In the genomic region with DNA sequence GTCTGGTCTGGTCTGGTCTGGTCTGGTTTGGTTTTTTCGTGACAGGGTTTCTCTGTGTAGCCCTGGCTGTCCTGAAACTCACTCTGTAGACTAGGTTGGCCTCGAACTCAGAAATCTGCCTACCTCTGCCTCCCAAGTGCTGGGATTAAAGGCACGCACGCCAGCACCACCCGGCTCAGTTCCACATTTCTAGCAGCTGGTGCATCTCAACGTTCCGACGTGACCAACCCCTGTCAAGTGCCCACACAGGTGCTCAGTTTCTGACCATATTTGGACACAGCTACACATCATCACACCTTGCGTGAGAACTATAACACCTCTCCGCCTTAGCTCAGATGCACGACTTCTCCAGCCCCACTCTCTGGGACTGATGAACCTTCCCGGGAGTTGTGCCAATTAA, we compare ENCODE assay signal across 19 mouse cellular contexts.
"Had no signal": no experiment of that assay in that cellular context is flagged by ENCODE, and none has a peak within 500 bp of the region (broad histone marks: within the 10 kb centered on the region; RNA-seq: fewer than 3 reads in every experiment).

No protein-coding gene starts in this region.

- H3K27ac ChIP-seq: liver, embryonic 13.5 days; liver, embryonic 15.5 days; midbrain, embryonic 12.5 days; neural tube, embryonic 13.5 days; neural tube, embryonic 15.5 days had no signal

- H3K4me1 ChIP-seq: liver, embryonic 13.5 days; liver, embryonic 15.5 days; midbrain, embryonic 12.5 days; neural tube, embryonic 13.5 days; neural tube, embryonic 15.5 days had no signal

- H3K4me3 ChIP-seq: liver, embryonic 13.5 days; liver, embryonic 15.5 days; midbrain, embryonic 12.5 days; myocyte; neural tube, embryonic 13.5 days; neural tube, embryonic 15.5 days had no signal

- H3K36me3 ChIP-seq: liver, embryonic 13.5 days; liver, embryonic 15.5 days; midbrain, embryonic 12.5 days; neural tube, embryonic 13.5 days; neural tube, embryonic 15.5 days had no signal

- H3K27me3 ChIP-seq: liver, embryonic 13.5 days; liver, embryonic 15.5 days; midbrain, embryonic 12.5 days; neural tube, embryonic 13.5 days; neural tube, embryonic 15.5 days had no signal

- DNase-seq: liver, embryonic 13.5 days; lung, adult 18-20 months; lung, embryonic 14.5 days; lung, postnatal 10 days; lung, postnatal 4 days; midbrain, embryonic 14.5 days; right cerebral cortex, adult 18-20 months; right cerebral cortex, postnatal 25 days; right cerebral cortex, postnatal 4 days; spleen, adult 18-20 months; thymus, adult 2 months; thymus, postnatal 25 days; thymus, postnatal 4 days had no signal

- H3K9me3 ChIP-seq: liver, embryonic 15.5 days; midbrain, embryonic 12.5 days; neural tube, embryonic 15.5 days had no signal

- H3K4me2 ChIP-seq: liver, embryonic 13.5 days; liver, embryonic 15.5 days; lung, embryonic 14.5 days; midbrain, embryonic 12.5 days; neural tube, embryonic 13.5 days; neural tube, embryonic 15.5 days had no signal

- ATAC-seq: midbrain, embryonic 16.5 days had no signal

- H3K9ac ChIP-seq: liver, embryonic 13.5 days; liver, embryonic 15.5 days; lung, embryonic 14.5 days; midbrain, embryonic 12.5 days; neural tube, embryonic 13.5 days; neural tube, embryonic 15.5 days had no signal
